In genomic region chr19:23388862-23389272, GRCm38 (mm10) we compare ENCODE assay signal across 15 mouse cellular contexts. TPM values are rescaled to one million over a fixed set of nuclear protein-coding genes. Genes with fewer than 3 reads are reported as not detected.
DNase-seq lines count a peak whose midpoint lies in the region; ATAC-seq lines count a peak whose summit lies in the region.
"Had no signal": no experiment of that assay in that cellular context is flagged by ENCODE, and none has a peak within 500 bp of the region (broad histone marks: within the 10 kb centered on the region; RNA-seq: fewer than 3 reads in every experiment).

No protein-coding gene starts in this region.

- WGBS in neural tube, embryonic 11.5 days = 56% methylated on average over 4 of the region's 4 CpGs
- WGBS in neural tube, embryonic 15.5 days = 16% methylated on average over 4 of the region's 4 CpGs
- 37% methylated on average over 4 of the region's 4 CpGs for WGBS in midbrain, embryonic 11.5 days

- no peaks in the 10 kb centered on the region for H3K9me3 ChIP-seq in neural tube, embryonic 11.5 days (ENCODE audit: control insufficient read depth, low read length)
- no peaks in the 10 kb centered on the region for H3K9me3 ChIP-seq in neural tube, embryonic 15.5 days (replicated peaks)
- no peaks in the 10 kb centered on the region for H3K9me3 ChIP-seq in midbrain, embryonic 11.5 days (ENCODE audit: control insufficient read depth, low read length)
- H3K9me3 ChIP-seq: limb, embryonic 12.5 days had no signal

- no peaks in the 10 kb centered on the region for H3K27me3 ChIP-seq in neural tube, embryonic 11.5 days (ENCODE audit: control insufficient read depth, insufficient read depth, low read length)
- no peaks in the 10 kb centered on the region for H3K27me3 ChIP-seq in neural tube, embryonic 15.5 days (replicated peaks)
- H3K27me3 ChIP-seq in midbrain, embryonic 11.5 days (ENCODE audit: control insufficient read depth, insufficient read depth, low read length) = no peaks in the 10 kb centered on the region
- H3K27me3 ChIP-seq: limb, embryonic 12.5 days had no signal

- ATAC-seq in neural tube, embryonic 11.5 days (ENCODE audit: insufficient read depth, low FRiP score, low TSS enrichment) = 0 out of 2 replicates have a peak, but pooled peaks have one; percentile 48
- no peak for ATAC-seq in neural tube, embryonic 15.5 days (ENCODE audit: low FRiP score)
- peak; percentile 70 for ATAC-seq in midbrain, embryonic 11.5 days (ENCODE audit: low FRiP score)
- no peak for ATAC-seq in inflammation-experienced regulatory T-cells, adult 6 months
- ATAC-seq: liver, postnatal 0 days; Patski had no signal

- H3K4me2 ChIP-seq in neural tube, embryonic 11.5 days (ENCODE audit: low read depth) = no peak overlapping the region
- H3K4me2 ChIP-seq in neural tube, embryonic 15.5 days = no peak overlapping the region
- H3K4me2 ChIP-seq in midbrain, embryonic 11.5 days = no peak overlapping the region
- H3K4me2 ChIP-seq: limb, embryonic 12.5 days had no signal

- H3K36me3 ChIP-seq in neural tube, embryonic 11.5 days (ENCODE audit: control insufficient read depth, insufficient read depth, low read length) = no peaks in the 10 kb centered on the region
- H3K36me3 ChIP-seq in neural tube, embryonic 15.5 days = no peaks in the 10 kb centered on the region
- no peaks in the 10 kb centered on the region for H3K36me3 ChIP-seq in midbrain, embryonic 11.5 days (ENCODE audit: control insufficient read depth, insufficient read depth, low read length)
- H3K36me3 ChIP-seq: limb, embryonic 12.5 days had no signal

- no peak overlapping the region for H3K9ac ChIP-seq in neural tube, embryonic 11.5 days (ENCODE audit: low read length)
- no peak overlapping the region for H3K9ac ChIP-seq in neural tube, embryonic 15.5 days (replicated peaks)
- H3K9ac ChIP-seq in midbrain, embryonic 11.5 days (ENCODE audit: low read length) = no peak overlapping the region
- H3K9ac ChIP-seq: limb, embryonic 12.5 days; liver, postnatal 0 days had no signal

- peak; percentile 26 for DNase-seq in embryo, embryonic 10.5 days (ENCODE audit: low spot score)
- no peak for DNase-seq in embryo, embryonic 10 days (ENCODE audit: low spot score)
- DNase-seq in neural tube, embryonic 11.5 days (ENCODE audit: low spot score) = peak; percentile 35
- DNase-seq in midbrain, embryonic 11.5 days (ENCODE audit: low spot score, missing footprints) = peak; percentile 91
- peak; percentile 61 for DNase-seq in retina, embryonic 14.5 days (ENCODE audit: low spot score)
- no peak for DNase-seq in cerebellum, postnatal 4 days (ENCODE audit: low spot score in 2 of 2)
- DNase-seq: adrenal gland, adult 8-10 months; cerebellum, postnatal 36 days; liver, postnatal 0 days had no signal

- H3K27ac ChIP-seq in neural tube, embryonic 11.5 days (ENCODE audit: low read depth, low read length) = no peak overlapping the region
- H3K27ac ChIP-seq in neural tube, embryonic 15.5 days (replicated peaks) = no peak overlapping the region; the same call in 1 of the 2 replicates
- H3K27ac ChIP-seq in midbrain, embryonic 11.5 days (ENCODE audit: low read depth, low read length) = no peak overlapping the region; the same call in 1 of the 2 replicates
- H3K27ac ChIP-seq: heart, adult 2 months; kidney, postnatal 0 days; limb, embryonic 12.5 days had no signal

- no peaks in the 10 kb centered on the region for H3K4me1 ChIP-seq in neural tube, embryonic 11.5 days (ENCODE audit: control insufficient read depth, insufficient read depth, low read length)
- peaks cover 5% of the 10 kb centered on the region; the same call in 1 of the 2 replicates for H3K4me1 ChIP-seq in neural tube, embryonic 15.5 days
- H3K4me1 ChIP-seq in midbrain, embryonic 11.5 days (ENCODE audit: control insufficient read depth, insufficient read depth, low read length) = peaks cover 5% of the 10 kb centered on the region
- H3K4me1 ChIP-seq: limb, embryonic 12.5 days had no signal

- no peak overlapping the region for H3K4me3 ChIP-seq in neural tube, embryonic 11.5 days (ENCODE audit: low read depth, low read length)
- no peak overlapping the region for H3K4me3 ChIP-seq in neural tube, embryonic 15.5 days (replicated peaks)
- no peak overlapping the region for H3K4me3 ChIP-seq in midbrain, embryonic 11.5 days (ENCODE audit: low read depth, low read length)
- H3K4me3 ChIP-seq: heart, adult 2 months; limb, embryonic 12.5 days had no signal

RNA-seq across cellular contexts. Expression of gene Mamdc2, which starts 59.4 kb away (rescaled TPM):
- 2.0 and 3.0 TPM in 2 replicates for polyA plus RNA-seq in neural tube, embryonic 11.5 days (2014; fragmentation: Nextera tagmentation; extraction: Ambion mirVana)
- 1.2 and 1.7 TPM in 2 replicates for polyA plus RNA-seq in neural tube, embryonic 15.5 days (2015; fragmentation: Nextera tagmentation; extraction: Ambion mirVana)
- 1.5 and 1.9 TPM in 2 replicates for polyA plus RNA-seq in midbrain, embryonic 11.5 days (2014; fragmentation: Nextera tagmentation; extraction: Ambion mirVana)
- not detected for polyA plus RNA-seq in inflammation-experienced regulatory T-cells, adult 6 months (2017; shearing (Covaris generic))
- polyA plus RNA-seq: Patski had no signal

Comparison
In these comparisons a context has a peak if more than half of its experiments do, and no peak if none do; other contexts are left out.
1. DNase-seq: peak in embryo, embryonic 10.5 days (single experiment), neural tube, embryonic 11.5 days (single experiment), midbrain, embryonic 11.5 days (single experiment) and retina, embryonic 14.5 days (single experiment); none in embryo, embryonic 10 days (single experiment) and cerebellum, postnatal 4 days (0 of 2).
2. ATAC-seq: peak in neural tube, embryonic 11.5 days (single experiment) and midbrain, embryonic 11.5 days (single experiment); none in neural tube, embryonic 15.5 days (single experiment) and inflammation-experienced regulatory T-cells, adult 6 months (single experiment).